Mouse (Mus musculus): Measurements from ENCODE around the gene Nav2. TPM values are rescaled to one million over a fixed set of nuclear protein-coding genes. Genes with fewer than 3 reads are reported as not detected.

Nav2 gene
- polyA plus RNA-seq (2014; fragmentation: Nextera tagmentation; extraction: Ambion mirVana): 7.5 and 8.9 TPM in 2 replicates

DNA sequence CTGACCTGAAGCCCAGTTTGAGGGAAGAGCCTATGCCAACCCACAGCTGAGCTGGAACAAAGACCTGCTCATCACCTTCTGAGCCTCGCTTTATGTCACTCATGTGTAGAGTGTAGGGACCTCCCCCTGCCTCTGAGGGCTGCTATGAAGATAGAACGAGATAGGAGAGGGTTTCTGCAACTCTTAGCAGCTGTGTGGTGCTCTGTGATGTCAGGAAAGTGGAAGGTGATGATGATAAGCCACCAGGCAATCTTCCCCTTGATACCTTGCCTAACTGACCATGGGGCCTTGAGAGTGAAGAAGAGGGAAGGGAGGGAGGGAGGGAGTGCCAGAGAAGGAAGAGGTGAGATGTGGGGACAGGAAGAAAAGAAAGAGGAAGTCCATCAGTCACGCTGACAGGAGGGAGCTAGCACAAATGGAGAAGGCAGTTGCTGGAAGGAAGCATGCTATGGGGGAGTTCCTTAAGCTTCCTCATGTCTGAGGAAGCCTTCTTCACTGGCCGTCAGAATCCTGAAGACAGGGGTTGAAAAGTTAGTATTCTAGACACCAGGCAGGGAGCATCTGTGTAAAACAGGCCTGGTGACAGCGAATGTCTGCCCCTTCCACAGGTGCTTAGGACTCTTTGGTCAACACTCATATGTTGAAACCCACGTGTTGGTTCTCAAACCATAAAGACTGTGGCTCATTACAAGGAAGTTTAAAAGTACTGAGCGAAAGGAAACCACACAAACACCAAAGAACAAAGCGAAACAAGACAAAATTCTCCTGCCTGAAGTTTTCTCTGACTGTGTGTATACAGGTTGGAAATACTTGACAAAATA, at the start of gene Nav2:
Gene Nav2, plus strand, starts transcription at position 196 of the 821 bp plus-strand sequence.
- Histone ChIP-seq H3K27me3 (ENCODE audit: control insufficient read depth, insufficient read depth, low read length) (no peaks in the 10 kb centered on the region), H3K36me3 (ENCODE audit: control insufficient read depth, insufficient read depth, low read length) (no peaks in the 10 kb centered on the region), H3K4me2 (ENCODE audit: low read depth, severe bottlenecking) (no peak within 1 kb of the TSS), H3K9ac (ENCODE audit: low read length) (no peak within 1 kb of the TSS), H3K4me1 (ENCODE audit: control insufficient read depth, insufficient read depth, low read length) (no peaks in the 10 kb centered on the region), H3K9me3 (ENCODE audit: control insufficient read depth, low read length) (no peaks in the 10 kb centered on the region), H3K4me3 (ENCODE audit: low read depth, low read length) (no peak within 1 kb of the TSS), H3K27ac (replicated peaks; ENCODE audit: low read depth, low read length) (no peak within 1 kb of the TSS)
- DNase-seq (ENCODE audit: low spot score) (no peak), ATAC-seq (ENCODE audit: insufficient number of reproducible peaks, low FRiP score, low TSS enrichment, low read depth) (no peak)
- 68% methylated on average over 8 of the region's 8 CpGs for WGBS

DNA sequence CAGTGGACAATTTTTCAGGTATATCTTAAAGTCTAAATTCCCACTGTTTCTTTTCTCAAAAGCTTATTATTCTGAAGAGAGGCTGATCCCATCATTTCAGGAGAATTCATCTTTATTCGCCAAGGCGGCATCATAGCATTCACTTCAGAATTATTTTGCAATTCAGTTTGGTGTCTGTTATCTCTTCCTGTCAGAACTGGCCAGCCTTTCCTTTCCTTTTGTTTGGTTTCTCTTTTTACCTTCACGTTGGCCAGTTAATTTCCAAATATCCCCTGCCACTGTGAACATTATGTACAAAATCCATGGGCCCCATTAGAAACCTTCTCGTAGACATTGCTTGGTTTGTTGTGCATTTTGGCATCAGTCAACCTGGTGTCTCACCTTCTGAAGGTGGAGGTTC, 49.2 kb upstream of the Nav2 start:
- ATAC-seq (ENCODE audit: insufficient number of reproducible peaks, low FRiP score, low TSS enrichment, low read depth): no peak
- 92% methylated on average over 4 of the region's 4 CpGs for WGBS

DNA sequence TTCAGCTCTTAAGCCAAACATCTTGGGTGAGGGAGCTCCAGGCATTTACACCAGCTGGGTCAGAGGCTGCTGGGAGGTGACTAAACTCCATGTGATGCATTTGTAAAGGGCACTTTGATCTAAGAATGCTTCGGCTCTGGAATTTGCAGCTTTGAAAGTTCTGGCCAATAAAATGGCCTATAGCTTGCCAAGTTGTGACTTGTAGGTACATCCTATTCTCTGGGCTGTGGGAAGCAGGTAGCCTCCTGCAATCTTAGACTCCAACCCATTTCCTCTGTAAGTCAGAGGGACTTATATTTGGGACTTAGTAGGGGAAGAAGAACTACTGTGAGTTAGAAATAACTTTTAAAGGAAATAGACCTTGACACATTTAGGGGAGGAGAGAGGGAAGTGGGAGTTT, 47.6 kb upstream of the Nav2 start:
- Histone ChIP-seq H3K4me3 (ENCODE audit: low read depth, low read length) (no peak overlapping the region), H3K4me2 (ENCODE audit: low read depth, severe bottlenecking) (no peak overlapping the region), H3K9me3 (ENCODE audit: control insufficient read depth, low read length) (no peaks in the 10 kb centered on the region), H3K9ac (ENCODE audit: low read length) (no peak overlapping the region), H3K4me1 (ENCODE audit: control insufficient read depth, insufficient read depth, low read length) (no peaks in the 10 kb centered on the region), H3K36me3 (ENCODE audit: control insufficient read depth, insufficient read depth, low read length) (no peaks in the 10 kb centered on the region; the same call in 1 of the 2 replicates), H3K27me3 (ENCODE audit: control insufficient read depth, insufficient read depth, low read length) (no peaks in the 10 kb centered on the region), H3K27ac (replicated peaks; ENCODE audit: low read depth, low read length) (no peak overlapping the region)
- ATAC-seq (ENCODE audit: insufficient number of reproducible peaks, low FRiP score, low TSS enrichment, low read depth): no peak
- DNase-seq (ENCODE audit: low spot score): no peak
- 10% methylated on average over 1 of the region's 1 CpGs for WGBS

More for the DNA sequence above, 49.2 kb upstream of the Nav2 start:
- H3K9ac ChIP-seq (ENCODE audit: low read length): no peak overlapping the region
- no peaks in the 10 kb centered on the region for H3K4me1 ChIP-seq (ENCODE audit: control insufficient read depth, insufficient read depth, low read length)
- H3K27me3 ChIP-seq (ENCODE audit: control insufficient read depth, insufficient read depth, low read length): no peaks in the 10 kb centered on the region
- no peaks in the 10 kb centered on the region for H3K36me3 ChIP-seq (ENCODE audit: control insufficient read depth, insufficient read depth, low read length)
- no peak overlapping the region for H3K4me2 ChIP-seq (ENCODE audit: low read depth, severe bottlenecking)
- H3K9me3 ChIP-seq (ENCODE audit: control insufficient read depth, low read length): no peaks in the 10 kb centered on the region
- no peak for DNase-seq (ENCODE audit: low spot score)
- no peak overlapping the region for H3K4me3 ChIP-seq (ENCODE audit: low read depth, low read length)
- no peak overlapping the region for H3K27ac ChIP-seq (replicated peaks; ENCODE audit: low read depth, low read length)

DNA sequence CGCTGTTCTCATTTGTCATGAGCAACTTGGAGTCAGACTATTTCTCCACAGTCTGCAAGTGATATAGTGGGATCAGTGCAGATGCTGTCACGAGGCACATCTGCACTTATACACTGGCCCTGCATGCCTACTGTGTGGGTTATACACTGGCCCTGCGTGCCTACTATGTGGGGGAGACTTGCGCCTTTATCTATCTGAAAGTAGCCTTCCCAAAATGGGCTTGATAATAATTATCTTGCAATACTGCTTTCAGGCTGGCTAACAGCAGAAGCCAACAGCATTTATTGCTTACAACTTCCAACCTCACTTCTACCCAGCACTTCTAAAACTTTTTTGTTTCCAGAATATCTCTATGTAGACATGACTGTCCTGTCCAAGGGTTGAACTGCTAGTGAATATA, 46.7 kb upstream of the Nav2 start:
- Histone ChIP-seq H3K27ac (replicated peaks; ENCODE audit: low read depth, low read length) (no peak overlapping the region), H3K9ac (ENCODE audit: low read length) (no peak overlapping the region), H3K4me2 (ENCODE audit: low read depth, severe bottlenecking) (no peak overlapping the region), H3K27me3 (ENCODE audit: control insufficient read depth, insufficient read depth, low read length) (no peaks in the 10 kb centered on the region), H3K36me3 (ENCODE audit: control insufficient read depth, insufficient read depth, low read length) (no peaks in the 10 kb centered on the region; the same call in 1 of the 2 replicates), H3K9me3 (ENCODE audit: control insufficient read depth, low read length) (no peaks in the 10 kb centered on the region), H3K4me1 (ENCODE audit: control insufficient read depth, insufficient read depth, low read length) (no peaks in the 10 kb centered on the region), H3K4me3 (ENCODE audit: low read depth, low read length) (no peak overlapping the region)
- ATAC-seq (ENCODE audit: insufficient number of reproducible peaks, low FRiP score, low TSS enrichment, low read depth) (no peak), DNase-seq (ENCODE audit: low spot score) (no peak)
- WGBS: 89% methylated on average over 4 of the region's 4 CpGs

- Histone ChIP-seq H3K4me1 (ENCODE audit: control insufficient read depth, insufficient read depth, low read length) (no peaks in the 10 kb centered on the region), H3K27ac (replicated peaks; ENCODE audit: low read depth, low read length) (no peak overlapping the region), H3K9me3 (ENCODE audit: control insufficient read depth, low read length) (no peaks in the 10 kb centered on the region), H3K27me3 (ENCODE audit: control insufficient read depth, insufficient read depth, low read length) (no peaks in the 10 kb centered on the region), H3K9ac (ENCODE audit: low read length) (no peak overlapping the region), H3K4me2 (ENCODE audit: low read depth, severe bottlenecking) (no peak overlapping the region), H3K36me3 (ENCODE audit: control insufficient read depth, insufficient read depth, low read length) (peaks cover 8% of the 10 kb centered on the region), H3K4me3 (ENCODE audit: low read depth, low read length) (no peak overlapping the region)
- ATAC-seq (ENCODE audit: insufficient number of reproducible peaks, low FRiP score, low TSS enrichment, low read depth) (no peak), DNase-seq (ENCODE audit: low spot score) (no peak)
Observed at GRCm38 (mm10) chr7:48864199-48864598, 44.3 kb upstream of the Nav2 start.

- H3K36me3 ChIP-seq (ENCODE audit: control insufficient read depth, insufficient read depth, low read length): peaks cover 15% of the 10 kb centered on the region
- no peaks in the 10 kb centered on the region for H3K9me3 ChIP-seq (ENCODE audit: control insufficient read depth, low read length)
- H3K4me1 ChIP-seq (ENCODE audit: control insufficient read depth, insufficient read depth, low read length): no peaks in the 10 kb centered on the region
- no peak overlapping the region for H3K9ac ChIP-seq (ENCODE audit: low read length)
- no peak overlapping the region for H3K4me3 ChIP-seq (ENCODE audit: low read depth, low read length)
- WGBS: 93% methylated on average over 9 of the region's 9 CpGs
- no peak overlapping the region for H3K27ac ChIP-seq (replicated peaks; ENCODE audit: low read depth, low read length)
- no peak overlapping the region for H3K4me2 ChIP-seq (ENCODE audit: low read depth, severe bottlenecking)
- no peak for ATAC-seq (ENCODE audit: insufficient number of reproducible peaks, low FRiP score, low TSS enrichment, low read depth)
- no peaks in the 10 kb centered on the region for H3K27me3 ChIP-seq (ENCODE audit: control insufficient read depth, insufficient read depth, low read length)
- DNase-seq (ENCODE audit: low spot score): no peak
Observed at GRCm38 (mm10) chr7:48864671-48865458, 43.7 kb upstream of the Nav2 start.

DNA sequence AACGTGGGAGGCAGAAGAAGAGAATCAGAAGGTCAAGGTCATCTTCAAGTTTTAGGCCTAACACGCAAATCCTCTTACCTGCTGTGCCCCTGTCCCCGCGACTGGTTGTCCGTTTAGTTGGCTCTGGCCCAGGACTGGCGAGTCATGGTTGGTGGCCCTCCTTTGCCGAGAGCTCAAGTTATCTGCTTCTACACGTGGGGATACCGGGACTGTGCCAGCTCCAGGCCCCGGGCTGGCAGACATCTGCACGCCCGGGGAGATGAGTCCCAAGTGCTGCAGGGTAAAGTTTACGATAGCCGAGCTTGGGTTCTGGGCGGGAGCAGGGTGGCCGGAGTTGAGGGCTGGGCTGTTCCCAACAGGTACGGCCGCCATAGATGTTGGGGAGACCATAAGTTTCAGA, 40.9 kb upstream of the Nav2 start:
- no peak for ATAC-seq (ENCODE audit: insufficient number of reproducible peaks, low FRiP score, low TSS enrichment, low read depth)
- H3K9ac ChIP-seq (ENCODE audit: low read length): no peak overlapping the region

DNA sequence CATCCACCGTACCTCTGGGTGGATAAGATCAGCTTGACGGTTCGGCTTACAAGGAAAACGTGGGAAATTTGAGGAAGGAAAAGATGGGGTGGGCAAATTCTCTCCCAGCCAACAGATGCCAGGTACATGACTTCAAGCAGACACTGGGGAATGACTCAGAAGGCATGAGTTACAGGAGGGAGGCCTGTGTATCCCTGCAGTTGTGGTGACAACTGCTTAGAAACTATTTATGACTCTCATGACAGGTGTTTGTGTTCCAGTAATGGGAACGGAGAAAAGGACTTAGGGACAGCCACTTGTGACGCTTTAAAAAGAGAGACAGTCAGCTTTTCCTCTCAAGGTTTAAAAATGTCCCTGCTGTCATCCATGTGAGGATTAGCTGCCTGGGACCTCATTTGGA, 38.4 kb upstream of the Nav2 start:
- no peak for ATAC-seq (ENCODE audit: insufficient number of reproducible peaks, low FRiP score, low TSS enrichment, low read depth)
- Histone ChIP-seq H3K4me3 (ENCODE audit: low read depth, low read length) (no peak overlapping the region), H3K36me3 (ENCODE audit: control insufficient read depth, insufficient read depth, low read length) (peaks cover 40% of the 10 kb centered on the region), H3K9ac (ENCODE audit: low read length) (no peak overlapping the region), H3K4me1 (ENCODE audit: control insufficient read depth, insufficient read depth, low read length) (no peaks in the 10 kb centered on the region), H3K27ac (replicated peaks; ENCODE audit: low read depth, low read length) (no peak overlapping the region), H3K27me3 (ENCODE audit: control insufficient read depth, insufficient read depth, low read length) (no peaks in the 10 kb centered on the region), H3K9me3 (ENCODE audit: control insufficient read depth, low read length) (no peaks in the 10 kb centered on the region), H3K4me2 (ENCODE audit: low read depth, severe bottlenecking) (no peak overlapping the region)
- WGBS: 84% methylated on average over 6 of the region's 6 CpGs
- no peak for DNase-seq (ENCODE audit: low spot score)

More for the DNA sequence above, 40.9 kb upstream of the Nav2 start:
- no peak overlapping the region for H3K4me2 ChIP-seq (ENCODE audit: low read depth, severe bottlenecking)
- no peaks in the 10 kb centered on the region for H3K27me3 ChIP-seq (ENCODE audit: control insufficient read depth, insufficient read depth, low read length)
- H3K27ac ChIP-seq (replicated peaks; ENCODE audit: low read depth, low read length): no peak overlapping the region
- peaks cover 31% of the 10 kb centered on the region for H3K36me3 ChIP-seq (ENCODE audit: control insufficient read depth, insufficient read depth, low read length)
- H3K4me3 ChIP-seq (ENCODE audit: low read depth, low read length): no peak overlapping the region
- no peak for DNase-seq (ENCODE audit: low spot score)
- WGBS: 91% methylated on average over 18 of the region's 18 CpGs
- H3K9me3 ChIP-seq (ENCODE audit: control insufficient read depth, low read length): no peaks in the 10 kb centered on the region
- no peaks in the 10 kb centered on the region for H3K4me1 ChIP-seq (ENCODE audit: control insufficient read depth, insufficient read depth, low read length)
